Mouse (Mus musculus) urinary bladder, postnatal 36 days (tissue): ENCODE data around the gene Gm49368.
"Not testable (repeated sequence)": the region's sequence is repeated elsewhere in the genome, so short reads cannot be mapped to it uniquely, and the experiment has no call there.

ENCODE experiments used
- DNase-seq, 2 experiments: peaks; one replicate each; pipeline ENCODE4 v3.0.0; 2022; ENCODE audit warnings: low spot score in 2 of 2, mixed read lengths in 1 of 2

Gm49368 gene

GRCm38 (mm10) chr7:128128741-128129720 lies 66.5 kb downstream of the Gm49368 start, which contains the start of gene Itgax:
Itgax (plus strand) TSS chr7:128129547.
- no peak for DNase-seq

- no peak for DNase-seq
Observed at GRCm38 (mm10) chr7:128132148-128132547, 69.7 kb downstream of the Gm49368 start.

GRCm38 (mm10) chr7:128133596-128133995 lies 71.1 kb downstream of the Gm49368 start:
- no peak for DNase-seq

GRCm38 (mm10) chr7:128136927-128137326 lies 74.4 kb downstream of the Gm49368 start:
- no peak for DNase-seq

GRCm38 (mm10) chr7:128139611-128140010 lies 77.1 kb downstream of the Gm49368 start:
- DNase-seq, result no peak

- no peak for DNase-seq
Observed at GRCm38 (mm10) chr7:128150970-128151369, 88.5 kb downstream of the Gm49368 start.

- no peak for DNase-seq
Observed at GRCm38 (mm10) chr7:128154076-128154475, 91.6 kb downstream of the Gm49368 start, which contains the start of gene Itgad. Itgad (plus strand) TSS chr7:128154376.

GRCm38 (mm10) chr7:128154924-128155323 lies 92.4 kb downstream of the Gm49368 start:
- no peak for DNase-seq

- DNase-seq, result not testable (repeated sequence)
Observed at GRCm38 (mm10) chr7:128158688-128159354, 96.3 kb downstream of the Gm49368 start.

- DNase-seq, result no peak
Observed at GRCm38 (mm10) chr7:128164001-128164400, 101.5 kb downstream of the Gm49368 start.

GRCm38 (mm10) chr7:128166391-128166790 lies 103.9 kb downstream of the Gm49368 start:
- no peak for DNase-seq

- no peak for DNase-seq
Observed at GRCm38 (mm10) chr7:128169996-128170395, 107.5 kb downstream of the Gm49368 start.
